Mouse (Mus musculus): ENCODE data around the gene Tlcd1.

The Tlcd1 gene

GRCm38 (mm10) chr11:78161169-78161568 is 15.3 kb upstream of the Tlcd1 start:
- DNase-seq (ENCODE audit: low spot score in 2 of 2), result no peak

GRCm38 (mm10) chr11:78161968-78162367 is 14.5 kb upstream of the Tlcd1 start:
- no peak for DNase-seq (ENCODE audit: low spot score in 2 of 2)

GRCm38 (mm10) chr11:78162504-78162903 is 14.0 kb upstream of the Tlcd1 start:
- DNase-seq (ENCODE audit: low spot score in 2 of 2), result no peak

GRCm38 (mm10) chr11:78163045-78163444 is 13.5 kb upstream of the Tlcd1 start:
- no peak for DNase-seq (ENCODE audit: low spot score in 2 of 2)

- DNase-seq (ENCODE audit: low spot score in 2 of 2), result no peak
Measured at GRCm38 (mm10) chr11:78163681-78164603, 12.6 kb upstream of the Tlcd1 start.

- DNase-seq (ENCODE audit: low spot score in 2 of 2), result no peak
Measured at GRCm38 (mm10) chr11:78164604-78164923, 11.9 kb upstream of the Tlcd1 start.

GRCm38 (mm10) chr11:78164924-78165760 is 11.4 kb upstream of the Tlcd1 start, which contains the start of gene Traf4:
Gene Traf4, minus strand, starts transcription at chr11:78165589.
- DNase-seq (ENCODE audit: low spot score in 2 of 2), result no peak

GRCm38 (mm10) chr11:78165761-78166109 is 10.8 kb upstream of the Tlcd1 start:
- DNase-seq (ENCODE audit: low spot score in 2 of 2), result no peak

GRCm38 (mm10) chr11:78166161-78166560 is 10.3 kb upstream of the Tlcd1 start:
- no peak for DNase-seq (ENCODE audit: low spot score in 2 of 2)

- no peak for DNase-seq (ENCODE audit: low spot score in 2 of 2)
Measured at GRCm38 (mm10) chr11:78166640-78167039, 9.9 kb upstream of the Tlcd1 start.

GRCm38 (mm10) chr11:78167257-78167959 is 9.1 kb upstream of the Tlcd1 start:
- DNase-seq (ENCODE audit: low spot score in 2 of 2), result no peak

GRCm38 (mm10) chr11:78168541-78169468 is 7.7 kb upstream of the Tlcd1 start:
- DNase-seq (ENCODE audit: low spot score in 2 of 2), result no peak

GRCm38 (mm10) chr11:78170306-78170705 is 6.2 kb upstream of the Tlcd1 start:
- no peak for DNase-seq (ENCODE audit: low spot score in 2 of 2)

- no peak for DNase-seq (ENCODE audit: low spot score in 2 of 2)
Measured at GRCm38 (mm10) chr11:78171328-78171727, 5.2 kb upstream of the Tlcd1 start.

GRCm38 (mm10) chr11:78172034-78172747 is 4.3 kb upstream of the Tlcd1 start:
- DNase-seq (ENCODE audit: low spot score in 2 of 2), result no peak

- no peak for DNase-seq (ENCODE audit: low spot score in 2 of 2)
Measured at GRCm38 (mm10) chr11:78172748-78173383, 3.6 kb upstream of the Tlcd1 start.

- no peak for DNase-seq (ENCODE audit: low spot score in 2 of 2)
Measured at GRCm38 (mm10) chr11:78174506-78174905, 2.0 kb upstream of the Tlcd1 start.

- DNase-seq (ENCODE audit: low spot score in 2 of 2), result no peak
Measured at GRCm38 (mm10) chr11:78175771-78176401, 625 bp upstream of the Tlcd1 start.

GRCm38 (mm10) chr11:78176905-78177331 is 407 bp downstream of the Tlcd1 start:
- no peak for DNase-seq (ENCODE audit: low spot score in 2 of 2)
